Mouse (Mus musculus): ENCODE data around the gene Leo1.

DNA sequence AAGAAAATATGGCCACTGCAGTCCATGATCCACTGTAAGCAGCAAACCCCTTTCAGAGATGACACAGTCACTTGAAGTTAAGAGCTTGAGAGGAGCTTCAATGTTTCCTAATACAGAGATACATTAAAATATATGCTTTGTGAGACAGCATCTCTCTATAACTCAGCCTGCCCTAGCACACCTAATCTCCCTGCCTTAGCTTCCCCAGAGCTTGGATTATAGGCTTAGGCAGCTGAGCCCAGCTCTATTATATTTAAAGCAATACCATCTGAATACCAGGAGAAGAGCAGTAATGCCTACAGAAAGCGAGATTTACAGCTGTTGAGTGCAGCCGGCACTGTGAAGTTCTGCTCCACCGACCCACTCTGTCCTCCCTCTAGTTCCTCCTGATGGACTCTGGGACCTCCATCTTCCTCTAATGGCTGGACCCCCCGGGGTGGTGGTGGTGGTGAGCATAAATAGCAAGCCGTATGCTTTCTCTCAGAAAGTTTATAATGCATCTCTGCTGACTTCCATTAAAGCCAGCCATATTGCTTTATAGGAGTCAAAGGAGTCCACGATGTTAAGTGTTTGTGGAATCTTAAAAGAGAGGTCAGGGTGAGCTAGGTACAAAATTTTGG lies 30.3 kb upstream of the Leo1 start:
- TF ChIP-seq CTCF (IDR thresholded peaks at IDR 0.05; ENCODE audit: low read depth, low read length) (no peak), POLR2A (IDR thresholded peaks at IDR 0.05; ENCODE audit: extremely low read depth, insufficient read depth, low read length) (no peak)

Measured in liver, adult 2 months (tissue).